Mouse (Mus musculus) layer of hippocampus, postnatal 36 days (tissue): ENCODE data around the gene Cul9. TPM values are rescaled to one million over a fixed set of nuclear protein-coding genes. Genes with fewer than 3 reads are reported as not detected.
A peak's percentile ranks its signal among the peaks of the same experiment; 100 is the strongest.
"Not testable (repeated sequence)": the region's sequence is repeated elsewhere in the genome, so short reads cannot be mapped to it uniquely, and the experiment has no call there.

Source experiments
- DNase-seq, 2 experiments: peaks; one replicate each; pipeline ENCODE4 v3.0.0; 2022
- total RNA-seq, 2 experiments: library from RNA; stranded (reverse); gene quantifications; 2 replicates each; pipeline ENCODE4 v1.2.3; 2021

Cul9 gene
- 10 to 100 TPM; 56.0 to 59.4 TPM for total RNA-seq

DNA sequence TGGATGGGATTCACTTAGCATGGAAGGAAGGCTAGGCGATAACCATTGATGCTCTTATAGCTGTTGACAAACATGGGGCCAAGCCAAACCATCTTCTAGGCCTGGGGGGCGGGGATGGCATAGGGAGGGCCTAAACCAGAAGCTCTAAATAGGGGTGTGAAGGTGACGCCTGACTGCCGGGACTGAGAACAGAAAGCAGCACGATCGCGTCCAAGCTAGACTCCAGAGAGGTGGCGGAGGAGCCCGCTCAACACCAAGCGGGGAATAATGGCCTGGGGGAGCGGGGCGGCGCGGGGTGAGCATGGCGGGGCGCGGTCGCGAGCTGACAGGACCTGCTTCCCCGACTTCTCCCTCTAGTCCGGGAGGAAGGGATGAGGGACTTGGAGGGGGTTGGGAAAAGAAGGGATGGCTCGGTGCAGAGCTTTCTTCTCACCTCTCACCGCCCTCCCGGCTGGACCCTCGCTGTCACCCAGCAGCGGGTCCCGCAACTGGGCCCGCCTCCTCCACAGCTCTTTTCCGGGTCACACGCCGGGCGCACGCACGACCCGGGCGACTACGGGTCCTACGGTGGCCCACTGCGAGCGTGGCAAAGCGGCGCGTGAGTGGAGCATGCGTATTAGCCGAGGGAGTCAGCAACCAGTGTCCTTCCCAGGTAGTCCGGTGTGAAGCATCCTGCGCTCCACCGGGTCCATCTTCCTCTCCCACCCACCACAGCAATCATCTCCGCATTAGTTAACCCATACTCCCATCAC is at the start of gene Cul9:
Gene Cul9 (minus strand): TSS at position 576 of the 752 bp plus-strand sequence.
- peak; percentile 89 to 91 for DNase-seq

DNA sequence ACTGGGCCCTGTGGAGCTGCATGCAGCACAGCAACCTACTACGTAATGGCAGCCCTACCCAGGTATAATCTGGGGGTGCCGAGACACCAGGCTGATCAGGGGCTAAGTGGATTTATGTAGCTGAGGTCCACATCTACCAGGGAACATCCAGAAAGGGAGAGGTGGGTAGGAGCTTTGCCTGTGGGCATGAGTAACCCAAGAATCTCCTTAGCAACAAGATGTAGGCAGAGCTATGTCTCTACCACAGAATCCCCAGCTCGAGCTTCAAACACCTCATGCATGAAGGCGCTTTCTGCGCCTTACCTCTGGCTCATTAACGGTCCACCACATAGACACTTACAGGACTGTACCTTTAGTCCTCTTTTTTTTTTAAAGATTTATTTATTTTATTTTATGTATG is 49.1 kb upstream of the Cul9 start:
- DNase-seq: no peak

DNA sequence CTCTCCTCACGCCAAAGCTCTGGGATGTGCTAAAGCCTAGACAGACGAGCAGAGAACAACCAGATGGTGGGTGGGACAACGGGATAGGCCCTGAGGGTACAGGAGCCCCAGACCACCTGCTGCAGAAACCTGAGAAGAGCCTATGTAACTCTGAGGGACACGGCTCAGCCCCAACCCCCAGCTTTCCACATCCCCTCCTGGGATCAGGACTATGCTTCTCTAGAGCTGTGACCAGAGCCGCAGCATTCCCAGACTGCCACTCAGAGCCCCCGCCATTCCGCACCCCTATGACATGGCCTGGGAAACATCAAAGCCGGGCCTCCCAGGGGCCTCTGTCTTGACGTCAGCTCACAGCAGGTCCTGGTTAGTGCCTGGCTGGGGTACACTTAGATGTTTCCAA is 48.4 kb upstream of the Cul9 start:
- DNase-seq: no peak

DNA sequence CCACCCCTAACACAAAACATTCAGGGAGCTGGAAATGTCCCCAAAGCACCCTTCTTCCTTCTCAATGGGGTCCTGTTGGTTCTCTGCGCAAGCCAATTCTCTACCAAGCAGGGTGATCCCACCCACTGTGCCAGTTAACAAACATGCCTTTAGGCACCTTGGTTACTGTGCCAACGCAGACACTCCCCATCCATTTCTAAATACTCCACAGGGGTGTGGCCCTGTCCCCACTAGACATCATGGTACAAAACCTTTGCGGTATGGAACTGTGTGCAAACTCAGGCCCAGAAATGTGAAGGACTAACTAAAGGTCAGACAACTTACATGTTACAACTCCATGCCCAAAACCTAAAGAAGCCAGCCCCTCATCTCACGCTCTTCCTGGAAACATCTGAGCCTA is 46.9 kb upstream of the Cul9 start:
- no peak for DNase-seq

DNA sequence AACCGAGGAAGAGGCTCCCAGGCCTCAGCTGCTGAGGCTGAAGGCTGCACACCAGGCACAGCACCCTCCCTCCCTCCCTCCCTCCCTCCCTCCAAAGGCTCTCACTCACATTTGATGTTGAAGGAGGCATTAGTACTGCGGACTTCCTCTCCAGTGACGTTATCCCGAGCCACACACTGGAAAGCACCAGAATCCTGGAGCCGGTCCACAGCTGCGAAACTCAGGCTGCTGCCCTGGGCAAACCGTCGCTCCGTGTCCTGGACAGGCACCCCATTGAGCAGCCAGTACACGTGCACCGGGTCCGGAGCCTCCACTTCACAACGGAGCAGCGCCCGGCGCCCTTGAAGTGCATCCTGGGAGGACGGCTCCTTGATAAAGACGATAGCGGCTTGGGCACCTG is 45.2 kb upstream of the Cul9 start:
- no peak for DNase-seq

DNA sequence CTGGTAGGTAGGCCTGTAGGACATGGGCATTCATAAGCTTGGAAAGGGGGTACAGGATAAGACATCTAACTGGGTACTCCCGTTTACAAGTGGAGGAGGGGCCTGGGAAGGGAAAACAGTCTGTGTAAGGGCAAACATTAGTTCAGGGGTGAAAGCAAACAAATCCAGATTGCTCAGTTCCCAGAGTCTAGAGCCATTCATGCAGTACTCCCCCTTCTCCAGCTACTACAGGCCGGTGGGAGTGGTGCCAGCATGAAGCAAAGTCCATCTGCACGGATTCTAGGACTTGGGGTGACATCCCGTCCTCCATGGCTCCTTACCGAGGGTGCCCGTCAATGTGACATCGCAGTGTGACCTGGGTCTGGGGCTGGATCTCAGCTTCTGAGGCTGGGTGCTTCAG is 44.3 kb upstream of the Cul9 start:
- no peak for DNase-seq

DNA sequence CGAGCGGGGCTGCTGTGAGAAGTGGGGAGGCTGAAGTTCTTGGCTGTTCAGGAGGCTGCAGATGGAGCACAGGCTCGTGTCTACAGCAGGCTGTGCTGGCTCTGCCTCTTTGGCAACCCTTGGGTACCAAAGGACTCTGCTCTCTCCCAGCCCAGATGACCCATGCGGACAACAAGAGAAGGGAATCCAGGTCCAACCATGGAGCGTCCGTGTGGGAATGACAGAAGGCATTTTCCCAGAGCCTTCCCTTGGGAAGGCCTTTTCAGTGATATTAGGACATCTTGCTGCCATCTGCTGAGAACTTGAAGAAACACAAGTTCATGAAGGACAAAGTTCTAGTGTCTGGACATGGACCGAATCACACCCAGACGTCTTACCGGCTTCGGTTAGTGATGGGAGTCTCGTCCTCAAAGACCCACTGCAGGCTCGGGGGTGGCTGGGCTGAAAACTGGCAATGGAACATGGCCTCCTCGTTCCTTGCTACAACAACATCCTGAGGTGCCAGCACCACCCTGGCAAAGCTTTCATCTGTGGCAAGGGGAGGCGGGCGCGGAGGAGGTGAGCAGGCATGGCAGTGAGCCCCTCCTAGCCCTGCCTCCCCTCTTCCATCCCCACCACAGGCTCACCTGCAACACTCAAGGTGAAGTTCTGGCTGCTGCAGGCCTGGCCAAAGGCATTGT is 43.6 kb upstream of the Cul9 start:
- no peak for DNase-seq

DNA sequence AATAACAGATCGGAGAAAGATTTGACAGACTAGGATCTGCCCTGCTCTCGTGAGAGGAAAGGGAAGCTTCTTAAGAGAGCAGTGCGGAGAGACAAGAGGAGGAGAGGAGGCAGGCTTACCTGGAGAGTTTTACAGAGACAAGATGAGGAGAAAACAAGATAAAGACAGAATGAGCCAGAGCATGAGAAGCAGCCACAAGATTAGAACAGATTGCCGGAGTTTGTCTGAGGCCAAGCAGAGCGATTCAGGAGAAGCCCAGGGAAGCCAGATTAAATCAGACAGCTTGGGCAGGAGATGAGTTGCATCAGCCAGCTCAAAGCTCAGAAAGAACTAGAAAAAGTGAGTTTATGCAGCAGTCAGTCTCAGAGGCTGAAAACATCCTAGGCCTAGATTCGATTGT is 42.7 kb upstream of the Cul9 start:
- DNase-seq: no peak

DNA sequence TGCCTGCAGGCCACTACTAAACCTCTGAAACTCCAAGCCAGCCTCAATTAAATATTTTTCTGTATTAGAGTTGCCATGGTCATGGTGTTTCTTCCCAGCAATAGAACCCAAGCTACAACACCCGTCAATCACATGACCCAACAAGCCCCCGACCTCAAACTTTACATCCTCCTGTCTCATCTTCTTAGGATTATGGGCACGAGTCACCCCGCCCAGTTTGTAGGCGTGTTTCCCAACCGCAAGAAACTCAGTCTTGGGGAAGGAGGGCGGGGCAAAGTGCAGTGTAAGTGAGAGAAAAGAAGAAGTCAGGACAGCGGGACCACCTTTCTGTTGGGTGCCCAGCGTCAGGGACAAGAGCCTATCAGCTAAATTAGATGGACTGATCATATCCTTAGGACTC is 42.0 kb upstream of the Cul9 start:
- DNase-seq: no peak

DNA sequence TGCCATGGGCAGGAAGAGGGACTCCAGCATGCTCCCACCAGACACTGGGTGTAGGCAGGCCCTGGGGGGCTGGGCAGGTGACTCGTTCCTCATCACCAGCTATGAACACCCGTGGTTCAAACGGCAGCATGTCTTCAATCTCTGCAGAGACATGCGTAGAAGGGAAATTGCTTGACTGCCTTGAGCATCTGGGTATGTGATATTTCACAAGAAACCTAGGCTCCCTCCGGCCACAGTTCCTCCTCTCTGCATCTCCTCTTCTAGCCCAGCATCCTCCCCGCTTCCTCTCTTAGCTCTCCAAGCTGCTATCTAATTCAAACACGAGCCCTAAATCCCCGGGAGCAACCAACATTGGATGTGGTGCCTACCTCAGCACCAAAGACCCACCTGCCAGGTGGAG is 40.1 kb upstream of the Cul9 start:
- DNase-seq: no peak

DNA sequence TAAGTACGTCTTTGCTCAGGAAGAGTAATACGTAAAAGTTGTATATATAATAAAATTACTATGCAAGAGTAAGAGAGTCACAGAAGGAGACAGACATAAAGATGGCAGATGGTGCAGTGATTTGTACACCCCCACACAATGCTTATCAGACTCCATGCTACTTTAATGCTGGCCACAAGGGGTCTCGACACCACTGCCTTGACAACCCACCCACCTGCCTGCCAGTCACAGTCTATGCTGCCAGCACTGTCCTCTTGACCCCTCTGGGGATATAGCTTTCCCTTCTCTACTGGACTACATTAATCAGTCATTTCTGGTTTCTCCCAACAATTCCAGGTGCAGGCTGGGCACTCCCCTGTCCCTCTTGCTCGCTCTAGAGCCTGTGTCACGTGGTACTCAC is 32.5 kb upstream of the Cul9 start:
- DNase-seq: no peak

DNA sequence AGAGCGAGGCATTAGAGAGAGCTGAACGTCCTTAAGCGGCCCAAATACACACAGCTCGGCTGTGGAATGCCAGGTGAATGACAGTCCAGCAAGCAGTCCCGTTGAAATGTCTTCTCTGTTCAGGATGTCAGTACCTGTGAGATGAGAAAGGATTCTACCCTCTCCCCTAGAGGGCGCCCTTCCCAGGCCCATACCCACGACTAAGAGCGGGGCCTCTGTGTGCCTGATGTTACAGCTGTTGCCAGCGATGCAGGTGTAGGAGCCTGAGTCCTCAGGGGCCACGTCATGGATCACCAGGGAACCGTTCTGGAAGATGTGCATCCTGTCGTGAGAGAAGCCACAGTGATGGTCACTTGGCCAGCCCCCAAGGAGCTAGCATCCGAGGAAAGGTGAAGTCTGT is 29.9 kb upstream of the Cul9 start:
- no peak for DNase-seq

DNA sequence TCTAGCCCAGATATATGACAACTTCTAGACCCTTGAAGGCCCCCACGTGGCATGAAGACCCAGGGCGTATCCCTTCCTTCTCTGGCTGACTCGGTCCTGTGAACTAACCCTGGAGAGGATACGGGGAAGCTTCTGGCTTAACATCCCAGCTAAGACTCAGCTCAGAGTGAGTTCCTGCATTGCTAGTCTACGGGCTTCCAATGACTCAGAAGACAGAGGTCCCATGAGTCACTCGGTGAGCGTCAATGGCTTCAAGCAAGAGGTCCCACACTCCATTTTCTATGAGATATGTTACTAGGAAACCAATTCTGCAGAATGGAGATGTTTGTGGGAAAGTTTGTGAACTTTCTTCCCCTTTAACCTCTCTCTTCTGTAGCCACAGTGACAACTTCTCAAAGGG is 28.3 kb upstream of the Cul9 start:
- no peak for DNase-seq

DNA sequence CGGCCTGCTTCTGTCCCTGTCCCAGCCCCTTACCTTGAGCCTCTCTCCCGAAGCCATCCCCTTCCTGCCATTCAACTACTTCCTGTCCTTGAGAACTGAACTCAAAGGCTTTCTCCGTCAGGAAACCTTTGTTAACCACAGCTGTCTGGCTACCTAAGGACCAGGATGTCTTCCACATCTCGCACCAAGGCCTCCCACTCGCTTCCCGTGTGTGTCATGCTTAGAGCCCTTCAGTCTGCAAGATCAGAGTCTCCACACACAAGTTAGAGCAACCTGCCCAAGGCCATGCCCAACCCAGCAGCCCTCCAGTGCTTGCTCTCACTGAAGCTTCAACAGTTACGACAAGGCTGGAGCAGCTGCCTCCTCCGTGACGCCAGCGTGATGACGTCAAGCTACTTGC is 24.8 kb upstream of the Cul9 start:
- DNase-seq: no peak

DNA sequence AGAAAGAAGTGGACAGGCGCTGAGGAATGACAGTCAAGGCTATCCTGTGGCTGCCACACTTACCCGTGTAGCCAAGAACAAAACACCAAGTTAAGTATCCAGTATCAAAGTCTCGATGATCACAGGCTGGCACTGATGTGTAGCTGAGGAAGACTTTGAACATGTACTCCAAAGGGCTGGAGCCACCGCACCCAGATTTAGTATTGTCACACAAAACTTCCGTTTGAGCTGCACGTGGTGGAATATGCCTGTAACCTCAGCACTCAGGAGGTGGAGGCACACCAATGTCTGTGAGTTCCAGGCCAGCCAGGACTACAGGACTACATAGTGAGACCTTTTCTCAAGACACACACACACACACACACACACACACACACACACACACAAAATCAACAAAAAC is 13.0 kb upstream of the Cul9 start:
- no peak for DNase-seq

DNA sequence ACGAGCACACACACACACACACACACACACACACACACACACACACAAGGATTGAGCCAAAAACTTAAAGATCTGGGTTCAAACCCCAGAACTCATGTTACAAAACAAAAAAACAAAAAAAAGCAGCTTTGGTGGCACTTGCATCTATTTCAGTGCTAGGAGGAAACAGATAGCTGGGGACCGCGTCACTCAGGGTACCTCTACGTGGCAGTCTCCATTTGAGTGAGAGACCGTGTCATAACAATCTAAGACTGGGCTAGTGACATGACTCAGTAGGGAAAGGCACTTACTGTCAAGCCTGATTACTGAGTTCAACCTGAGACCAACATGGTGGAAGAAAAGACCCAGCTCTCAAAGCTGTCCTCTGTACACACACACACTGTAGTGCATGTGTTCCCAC is 12.0 kb upstream of the Cul9 start:
- DNase-seq: no peak

DNA sequence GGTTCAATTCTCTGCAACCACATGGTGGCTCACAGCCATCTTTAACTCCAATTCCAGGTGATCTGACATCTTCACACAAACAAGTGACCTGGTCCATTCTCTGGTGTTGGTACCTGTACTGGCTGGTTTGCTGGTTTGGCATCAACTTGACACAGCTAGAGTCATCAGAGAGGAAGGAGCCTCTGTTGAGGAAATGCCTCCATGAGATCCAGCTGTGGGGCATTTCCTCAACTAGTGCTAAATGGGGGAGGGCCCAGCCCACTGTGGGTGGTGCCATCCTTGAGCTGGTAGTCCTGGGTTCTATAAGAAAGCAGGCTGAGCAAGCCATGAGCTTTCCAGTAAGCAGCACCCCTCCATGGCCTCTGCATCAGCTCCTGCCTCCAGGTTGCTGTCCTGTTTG is 11.1 kb upstream of the Cul9 start:
- DNase-seq: not testable (repeated sequence)

DNA sequence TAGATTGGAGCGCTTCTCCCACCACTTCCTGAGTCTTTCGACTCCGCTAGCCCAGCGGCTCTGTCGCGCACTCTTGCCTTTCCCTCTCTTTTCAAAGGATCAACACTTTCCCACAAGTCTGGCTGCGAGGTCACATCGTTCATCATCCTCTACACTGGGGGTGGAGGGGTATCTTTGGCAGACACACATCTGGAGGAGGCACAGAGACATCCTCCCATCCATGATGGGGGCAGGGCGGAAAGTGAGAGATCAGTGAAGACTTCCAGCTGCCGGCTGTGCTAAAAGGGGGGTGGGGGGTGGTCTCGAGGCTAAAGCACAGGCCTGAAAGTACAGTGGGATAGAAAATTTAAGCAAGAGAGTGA is 10.4 kb upstream of the Cul9 start:
- no peak for DNase-seq

DNA sequence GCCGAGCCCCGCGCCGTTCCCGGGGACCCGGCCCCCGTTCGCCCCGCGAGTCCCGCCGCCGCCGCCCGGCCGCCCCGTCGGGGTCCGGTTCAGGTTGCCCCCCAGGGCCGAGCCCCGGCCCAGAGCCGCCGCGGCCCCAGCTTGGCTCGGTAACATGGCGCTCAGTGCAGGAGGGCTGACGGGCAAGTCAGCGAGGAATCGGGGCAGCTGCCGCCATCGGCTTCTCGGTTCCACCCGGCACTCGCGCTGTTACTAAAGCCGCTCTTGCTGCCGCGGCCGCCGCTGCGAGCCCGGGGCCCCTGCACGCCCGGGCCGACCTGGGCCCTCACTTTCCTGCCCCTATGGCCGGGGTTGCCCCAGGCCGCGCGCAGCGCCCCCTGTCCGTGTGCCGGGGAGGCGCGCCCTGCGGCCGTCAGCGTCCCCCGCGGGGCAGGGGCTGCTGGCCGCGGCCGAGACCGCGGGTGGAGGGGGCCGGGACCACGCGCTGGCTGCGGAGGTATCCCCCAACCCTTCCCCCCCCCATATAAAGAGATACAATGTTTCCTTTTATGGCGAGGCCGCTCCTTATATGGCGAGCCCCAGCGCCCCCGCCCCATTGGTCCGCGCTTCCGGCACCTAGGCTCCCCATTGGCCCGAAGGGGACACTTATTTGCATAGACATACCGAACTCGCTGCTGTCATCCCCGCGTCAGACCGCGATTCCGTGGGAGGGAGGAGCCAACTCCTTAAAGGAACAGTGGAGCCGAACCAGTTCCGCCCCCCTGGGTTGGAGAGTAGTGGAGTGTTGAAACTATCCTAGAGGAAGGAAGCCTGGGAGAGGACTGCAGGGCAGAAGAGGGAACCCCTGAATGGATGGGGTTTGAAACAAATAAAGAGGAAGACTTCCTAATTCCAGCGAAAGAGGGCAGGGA is 9.7 kb upstream of the Cul9 start, which contains the start of gene Srf:
Gene Srf (minus strand): TSS at position 503 of the 911 bp plus-strand sequence.
- peak; percentile 97 for DNase-seq

DNA sequence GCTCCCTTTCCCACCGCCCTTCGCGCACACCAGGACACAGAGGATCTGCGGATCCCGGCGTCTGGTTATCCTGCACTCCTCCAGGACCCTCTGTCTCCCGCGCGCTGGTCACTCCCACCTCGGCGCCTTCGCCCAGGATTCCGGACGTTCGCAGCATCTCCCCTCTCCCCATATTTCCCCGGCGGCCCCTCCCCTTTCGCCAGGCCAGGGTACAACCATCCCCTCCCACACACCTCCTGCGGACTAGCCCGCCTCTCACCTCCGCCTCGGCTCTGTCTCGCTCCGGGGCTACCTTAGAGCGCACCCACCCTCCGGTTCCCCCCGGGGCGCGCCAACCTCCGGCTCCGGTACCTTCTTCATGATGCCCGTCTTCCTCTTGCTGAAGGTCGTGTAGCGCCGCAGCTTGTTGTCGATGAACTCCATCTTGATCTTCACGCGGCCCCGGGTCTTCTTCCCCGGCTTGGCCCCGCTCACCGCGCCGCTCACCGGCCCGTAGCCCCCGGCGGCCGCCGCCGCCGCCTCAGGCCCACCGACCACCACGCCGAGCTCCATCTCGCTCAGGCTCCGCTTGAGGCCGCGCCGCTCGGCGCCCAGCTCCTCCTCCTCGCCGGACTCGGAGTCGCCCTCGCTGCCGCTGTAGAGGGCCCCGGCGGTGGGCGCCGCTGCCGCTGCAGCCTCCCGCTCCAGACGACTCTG is 8.9 kb upstream of the Cul9 start:
- DNase-seq: peak; percentile 54 to 58

DNA sequence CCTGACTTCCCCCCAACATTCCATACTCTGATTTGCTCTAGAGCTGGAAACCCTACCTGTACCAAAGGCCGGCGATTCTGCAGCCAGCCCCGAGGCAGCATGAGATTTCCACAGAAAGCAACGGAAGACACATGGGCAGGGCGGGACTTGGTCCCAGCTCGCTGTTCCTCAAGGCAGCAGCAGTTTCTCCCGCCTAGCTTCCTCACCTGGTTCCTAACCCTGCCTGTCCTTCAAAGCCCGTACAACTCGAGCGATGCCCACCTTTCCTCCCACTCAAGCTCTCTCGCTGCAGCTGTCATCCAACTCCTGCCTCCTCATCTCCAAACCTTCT is 8.4 kb upstream of the Cul9 start:
- no peak for DNase-seq

DNA sequence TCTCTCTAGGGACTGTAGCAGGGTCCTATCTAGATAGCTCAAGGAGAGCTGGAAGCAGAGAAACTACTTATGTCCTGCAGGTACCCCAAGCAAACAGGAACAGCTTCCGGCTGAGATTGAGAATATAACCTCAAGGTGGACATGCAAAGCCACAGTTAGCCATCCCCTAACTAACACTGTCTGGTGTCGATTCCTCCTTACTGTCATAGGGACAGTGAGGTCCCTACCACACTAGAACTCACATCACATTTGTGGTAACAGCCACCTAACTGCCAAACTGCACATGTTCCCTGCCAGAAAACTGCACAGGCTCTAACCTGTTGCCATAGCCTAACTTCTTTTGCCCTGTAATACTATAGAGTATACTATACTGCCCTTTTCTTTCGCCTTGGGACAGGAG is 7.7 kb upstream of the Cul9 start:
- no peak for DNase-seq

DNA sequence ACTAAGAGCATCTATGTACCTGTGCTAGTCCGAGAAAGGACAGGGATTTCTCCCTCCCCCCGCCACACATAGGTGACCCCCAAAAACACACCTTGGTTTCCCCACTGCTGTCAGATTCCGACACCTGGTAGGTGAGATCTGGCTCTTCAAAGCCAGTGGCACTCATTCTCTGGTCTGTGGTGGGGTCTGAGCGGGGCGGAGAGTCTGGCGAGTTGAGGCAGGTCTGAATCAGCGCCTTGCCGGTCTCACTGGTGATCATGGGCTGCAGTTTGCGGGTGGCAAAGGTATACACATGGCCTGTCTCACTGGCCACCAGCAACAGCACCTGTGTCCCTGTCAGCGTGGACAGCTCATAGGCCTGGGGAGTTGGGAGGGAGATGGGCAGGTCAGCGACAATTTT is 7.3 kb upstream of the Cul9 start:
- no peak for DNase-seq
